Mouse (Mus musculus): ENCODE measurements around the gene Dph3. TPM values are rescaled to one million over a fixed set of nuclear protein-coding genes. Genes with fewer than 3 reads are reported as not detected.

The Dph3 gene
- total and polyA plus RNA-seq, 3 experiments, result 75.7 to 125 (median 92.9) TPM

GRCm38 (mm10) chr14:32083466-32083865 is 2.1 kb downstream of the Dph3 start:
- no peak for DNase-seq (ENCODE audit: extremely low read depth)
- dilution Hi-C loops (cut with MboI; ENCODE audit: extremely low pct_ligation_motif_present, extremely low pct_unique_long_range_greater_than_20kb, low sequenced_read_pairs), result no loop called here
- in situ Hi-C loops (cut with MboI; ENCODE audit: low pct_ligation_motif_present, low pct_unique_long_range_greater_than_20kb, low sequenced_read_pairs), result loop anchor here (10.0 kb wide), 1 partner anchor 429 kb away; no protein-coding TSS in a partner anchor
- Histone ChIP-seq H3K4me3 (replicated peaks in 1 of 3; ENCODE audit: low read depth in 2 of 3, low read length in 2 of 3, poor library complexity in 1 of 3) (no peak overlapping the region), H3K79me2 (replicated peaks; ENCODE audit: control insufficient read depth, extremely low read depth, insufficient read depth, poor library complexity, severe bottlenecking) (peaks cover 17% of the 10 kb centered on the region), H3K27me3 (replicated peaks) (no peaks in the 10 kb centered on the region), H3K4me1 (ENCODE audit: control insufficient read depth in 1 of 2, insufficient read depth in 2 of 2) (peaks cover 0 to 11% of the 10 kb centered on the region in 2 experiments; a peak in 2 of 4 replicates), H3K9me3 (replicated peaks; ENCODE audit: low read length) (peaks cover 2% of the 10 kb centered on the region), H3K36me3 (replicated peaks in 1 of 2; ENCODE audit: control insufficient read depth in 1 of 2, insufficient read depth in 1 of 2, low read length in 1 of 2) (peaks cover 12 to 30% of the 10 kb centered on the region in 2 experiments), H3K9ac (ENCODE audit: insufficient read depth, low read depth) (no peak overlapping the region), H3K27ac (ENCODE audit: insufficient read depth, low read depth) (no peak overlapping the region), H3K4me2 (ENCODE audit: insufficient read depth, low read depth, poor library complexity, severe bottlenecking) (no peak overlapping the region)
- TF ChIP-seq NELFE (IDR thresholded peaks at IDR 0.05; ENCODE audit: low read depth, low read length) (no peak), EP300 (IDR thresholded peaks at IDR 0.05; ENCODE audit: low read length) (no peak), USF1 (IDR thresholded peaks at IDR 0.05; ENCODE audit: low read depth, low read length) (no peak), MXI1 (IDR thresholded peaks at IDR 0.05; ENCODE audit: low read depth, low read length) (no peak), PAX5 (IDR thresholded peaks at IDR 0.05; ENCODE audit: low read length) (no peak), ZMIZ1 (IDR thresholded peaks at IDR 0.05; ENCODE audit: low read depth, low read length) (no peak), NRF1 (IDR thresholded peaks at IDR 0.05; ENCODE audit: low read depth, low read length) (no peak), HCFC1 (IDR thresholded peaks at IDR 0.05; ENCODE audit: low read depth, low read length) (no peak), ELF1 (IDR thresholded peaks at IDR 0.05; ENCODE audit: low read depth, low read length) (no peak), MAX (IDR thresholded peaks at IDR 0.05; ENCODE audit: low read length) (no peak)

GRCm38 (mm10) chr14:32082891-32083290 is 2.6 kb downstream of the Dph3 start:
- TF ChIP-seq GABPA (IDR thresholded peaks at IDR 0.05; ENCODE audit: insufficient replicate concordance, low read depth, low read length) (no peak), NELFE (IDR thresholded peaks at IDR 0.05; ENCODE audit: low read depth, low read length) (no peak), NRF1 (IDR thresholded peaks at IDR 0.05; ENCODE audit: low read depth, low read length) (no peak), RAD21 (IDR thresholded peaks at IDR 0.05; ENCODE audit: low read depth, low read length) (no peak), E2F4 (IDR thresholded peaks at IDR 0.05; ENCODE audit: insufficient replicate concordance, low read depth, low read length) (no peak), CTCF (conservative IDR thresholded peaks at IDR 0.05 in 1 of 2, IDR thresholded peaks at IDR 0.05 in 1 of 2; ENCODE audit: low read depth in 2 of 2, low read length in 2 of 2) (no peak), CHD2 (IDR thresholded peaks at IDR 0.05; ENCODE audit: low read length) (no peak), RCOR1 (conservative IDR thresholded peaks at IDR 0.05; ENCODE audit: low read depth, low read length) (no peak), POLR2A (IDR thresholded peaks at IDR 0.05; ENCODE audit: low read depth, low read length) (no peak), ZNF384 (IDR thresholded peaks at IDR 0.05; ENCODE audit: low read depth, low read length) (no peak), ETS1 (conservative IDR thresholded peaks at IDR 0.05; ENCODE audit: low read depth, low read length) (no peak), EP300 (IDR thresholded peaks at IDR 0.05; ENCODE audit: low read length) (no peak), JUN (IDR thresholded peaks at IDR 0.05; ENCODE audit: insufficient read depth, low read depth, low read length) (no peak), MAZ (IDR thresholded peaks at IDR 0.05; ENCODE audit: low read depth, low read length) (no peak), SMC3 (IDR thresholded peaks at IDR 0.05; ENCODE audit: low read depth, low read length) (no peak)
- Histone ChIP-seq H3K4me1 (ENCODE audit: control insufficient read depth in 1 of 2, insufficient read depth in 2 of 2) (peaks cover 0 to 10% of the 10 kb centered on the region in 2 experiments; a peak in 2 of 4 replicates), H3K27me3 (replicated peaks) (no peaks in the 10 kb centered on the region), H3K27ac (ENCODE audit: insufficient read depth, low read depth) (no peak overlapping the region), H3K4me3 (replicated peaks in 1 of 3; ENCODE audit: low read depth in 2 of 3, low read length in 2 of 3, poor library complexity in 1 of 3) (no peak overlapping the region), H3K9me3 (replicated peaks; ENCODE audit: low read length) (peaks cover 2% of the 10 kb centered on the region), H3K79me2 (replicated peaks; ENCODE audit: control insufficient read depth, extremely low read depth, insufficient read depth, poor library complexity, severe bottlenecking) (peaks cover 12% of the 10 kb centered on the region), H3K4me2 (ENCODE audit: insufficient read depth, low read depth, poor library complexity, severe bottlenecking) (no peak overlapping the region), H3K9ac (ENCODE audit: insufficient read depth, low read depth) (no peak overlapping the region), H3K36me3 (replicated peaks in 1 of 2; ENCODE audit: control insufficient read depth in 1 of 2, insufficient read depth in 1 of 2, low read length in 1 of 2) (peaks cover 12 to 29% of the 10 kb centered on the region in 2 experiments)
- in situ Hi-C loops (cut with MboI; ENCODE audit: low pct_ligation_motif_present, low pct_unique_long_range_greater_than_20kb, low sequenced_read_pairs), result loop anchor here (10.0 kb wide), 1 partner anchor 428 kb away; no protein-coding TSS in a partner anchor
- no peak for DNase-seq (ENCODE audit: extremely low read depth)
- dilution Hi-C loops (cut with MboI; ENCODE audit: extremely low pct_ligation_motif_present, extremely low pct_unique_long_range_greater_than_20kb, low sequenced_read_pairs), result no loop called here
